Mouse (Mus musculus): ENCODE measurements around the gene Zcchc24.

The Zcchc24 gene

DNA sequence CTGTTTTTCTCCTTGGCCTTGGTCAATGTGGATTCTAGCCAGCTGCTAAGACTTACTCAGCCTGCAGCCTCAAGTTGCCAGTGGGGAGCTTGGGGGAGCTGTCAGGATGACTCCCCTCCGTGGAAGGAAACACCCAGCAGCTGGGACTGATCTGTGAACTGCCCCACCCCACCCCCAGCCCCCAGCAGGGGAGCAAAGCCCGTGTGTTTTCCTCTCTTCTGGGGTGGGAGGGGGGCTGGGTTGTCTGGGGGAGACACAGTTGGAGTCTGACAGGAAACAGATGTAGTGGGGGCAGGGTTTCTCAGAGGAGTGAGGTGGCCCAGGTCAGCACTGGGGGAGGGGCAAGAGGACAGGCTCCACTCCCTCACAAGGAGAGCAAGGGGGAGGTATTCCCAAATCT lies 50.4 kb downstream of the Zcchc24 start:
- DNase-seq (ENCODE audit: low read depth): no peak

- DNase-seq (ENCODE audit: low read depth): no peak
Observed at GRCm38 (mm10) chr14:25717718-25718117, 51.1 kb downstream of the Zcchc24 start.

DNA sequence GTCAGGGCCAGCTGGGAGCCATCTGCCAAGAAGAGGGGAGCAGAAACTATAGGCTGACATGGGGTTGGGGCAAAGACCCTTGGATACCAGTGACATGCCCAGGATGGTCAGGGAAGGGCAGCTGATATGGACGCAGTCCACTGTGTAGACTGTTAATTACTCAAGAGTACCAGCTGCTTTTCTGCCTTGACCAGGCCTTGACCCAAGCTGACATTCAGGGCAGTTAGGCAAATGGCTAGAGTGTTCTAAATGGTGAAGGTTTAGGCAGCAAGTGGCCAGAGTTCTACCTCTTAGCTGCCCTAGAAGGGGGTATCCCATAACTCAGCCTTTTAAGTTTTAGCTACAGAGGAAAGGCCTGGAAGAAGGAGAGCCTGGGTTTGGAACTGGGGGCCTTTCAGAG lies 52.3 kb downstream of the Zcchc24 start:
- DNase-seq (ENCODE audit: low read depth): no peak

GRCm38 (mm10) chr14:25713443-25713842 lies 55.4 kb downstream of the Zcchc24 start:
- no peak for DNase-seq (ENCODE audit: low read depth)

GRCm38 (mm10) chr14:25711602-25712001 lies 57.2 kb downstream of the Zcchc24 start:
- no peak for DNase-seq (ENCODE audit: low read depth)

- DNase-seq (ENCODE audit: low read depth): no peak
Observed at GRCm38 (mm10) chr14:25711177-25711576, 57.7 kb downstream of the Zcchc24 start.

- DNase-seq (ENCODE audit: low read depth): no peak
Observed at GRCm38 (mm10) chr14:25710681-25711080, 58.2 kb downstream of the Zcchc24 start.

GRCm38 (mm10) chr14:25710073-25710472 lies 58.8 kb downstream of the Zcchc24 start:
- DNase-seq (ENCODE audit: low read depth): peak; percentile 24

- no peak for DNase-seq (ENCODE audit: low read depth)
Observed at GRCm38 (mm10) chr14:25708917-25709316, 59.9 kb downstream of the Zcchc24 start.

DNA sequence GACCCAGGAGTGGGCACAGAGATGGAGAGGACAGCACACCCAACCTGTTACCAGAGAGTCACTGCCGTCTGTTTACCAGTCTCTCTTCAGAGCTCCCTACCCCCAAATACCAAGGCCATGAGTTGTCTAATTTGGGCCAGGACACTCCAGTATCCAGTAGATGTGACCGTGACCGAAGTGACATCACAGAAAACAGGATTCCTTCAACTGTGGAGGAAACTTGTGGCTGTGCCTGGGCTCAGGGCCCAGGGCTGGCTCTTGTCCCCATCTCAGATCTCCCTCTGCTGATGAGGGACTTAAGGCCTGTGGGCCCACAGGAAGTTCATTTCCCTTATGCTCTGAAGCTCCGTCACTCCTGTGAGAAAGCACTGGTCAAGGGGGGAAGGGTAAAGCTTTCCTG lies 60.4 kb downstream of the Zcchc24 start:
- no peak for DNase-seq (ENCODE audit: low read depth)

- no peak for DNase-seq (ENCODE audit: low read depth)
Observed at GRCm38 (mm10) chr14:25707691-25708181, 61.1 kb downstream of the Zcchc24 start.

DNA sequence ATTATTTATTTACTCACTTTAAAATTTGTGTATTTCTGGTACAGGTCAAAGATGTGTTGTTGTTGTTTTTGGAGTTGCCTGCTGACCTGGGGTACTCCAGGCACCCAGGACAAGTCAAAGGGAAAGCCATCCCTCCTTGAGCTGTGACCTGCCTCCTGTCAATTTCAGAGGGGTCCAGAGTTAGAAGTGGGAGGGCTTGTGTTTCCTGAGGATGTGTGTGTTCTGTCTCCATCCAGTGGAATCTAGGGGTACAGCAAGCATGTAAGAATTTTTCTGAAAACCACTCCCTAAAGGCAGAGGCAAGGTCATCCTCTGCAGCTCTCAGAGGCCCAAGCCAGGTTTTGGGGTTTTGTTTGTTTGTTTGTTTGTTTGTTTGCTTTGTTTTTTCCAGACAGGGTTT lies 66.9 kb downstream of the Zcchc24 start:
- DNase-seq (ENCODE audit: low read depth): peak; percentile 31

DNA sequence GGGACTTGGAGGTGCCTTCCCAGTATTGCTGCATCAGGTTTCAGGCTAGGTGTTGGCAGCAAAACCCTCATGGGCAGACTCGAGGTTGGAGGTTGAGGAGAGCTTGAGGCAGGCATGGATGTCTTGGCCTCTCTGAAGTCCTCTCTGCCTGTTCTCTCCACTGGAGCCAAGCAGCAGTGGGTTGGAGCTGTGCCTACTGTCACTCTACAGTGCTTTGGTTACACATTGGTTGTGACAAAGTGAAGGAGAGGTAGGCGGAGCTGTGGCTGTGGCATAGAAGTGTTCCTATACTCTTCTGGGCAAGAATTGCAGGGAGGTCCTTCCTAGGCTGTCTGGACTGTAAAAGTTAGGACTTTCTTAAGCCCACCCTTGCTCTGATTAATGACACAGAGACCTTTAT lies 72.5 kb downstream of the Zcchc24 start:
- no peak for DNase-seq (ENCODE audit: low read depth)

- peak; percentile 29 for DNase-seq (ENCODE audit: low read depth)
Observed at GRCm38 (mm10) chr14:25695059-25695458, 73.8 kb downstream of the Zcchc24 start.

DNA sequence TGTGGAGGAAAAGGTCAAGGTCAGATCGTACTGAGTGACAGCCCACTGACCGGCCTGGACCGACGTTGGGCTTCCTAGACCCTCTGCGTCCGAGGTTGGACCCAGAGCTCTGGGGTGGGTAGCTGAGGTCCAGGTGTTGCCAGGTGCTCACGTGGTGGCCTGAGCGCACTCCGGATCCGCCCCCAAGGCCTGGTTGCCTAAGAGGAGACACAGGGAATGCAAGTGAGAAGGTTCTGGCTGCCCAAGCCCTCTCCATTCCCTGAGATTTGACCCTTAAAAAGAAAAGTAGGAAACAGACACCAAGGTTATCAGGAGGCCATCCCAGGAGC lies 74.3 kb downstream of the Zcchc24 start:
- DNase-seq (ENCODE audit: low read depth): peak; percentile 3

GRCm38 (mm10) chr14:25693888-25694568 lies 74.8 kb downstream of the Zcchc24 start, which contains the start of gene Ppif:
Ppif (plus strand) TSS chr14:25694154.
- DNase-seq (ENCODE audit: low read depth): peak; percentile 88

DNA sequence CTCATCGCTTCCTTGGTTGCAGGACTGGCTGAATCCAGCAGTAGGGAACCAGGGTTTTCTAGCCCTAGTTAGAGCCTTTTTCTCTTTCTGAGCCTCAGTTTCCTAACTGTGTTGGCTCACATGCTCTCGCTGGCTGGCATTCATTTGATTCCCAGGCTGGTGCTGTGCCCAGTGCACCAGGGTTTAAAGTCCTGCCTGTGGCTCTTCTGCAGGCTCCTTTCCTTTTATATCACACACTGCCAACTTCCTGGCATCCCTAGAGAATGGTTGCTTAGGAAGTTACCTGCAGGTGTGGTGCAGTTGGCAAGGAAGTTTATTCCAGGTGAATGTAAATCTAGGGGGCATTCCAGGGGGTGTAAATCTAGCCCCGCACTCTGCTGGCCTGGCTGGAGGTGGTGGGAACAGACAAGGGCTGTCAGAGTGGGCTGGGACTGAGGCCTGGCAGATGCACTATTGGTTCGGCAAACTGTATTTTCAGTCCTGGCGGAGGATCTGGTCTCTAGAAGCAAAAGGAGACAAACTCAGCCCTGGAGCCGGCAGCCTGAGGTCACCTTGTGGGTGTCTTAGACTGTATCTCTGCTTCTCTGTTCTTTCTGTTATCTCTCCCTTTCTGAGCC lies 75.5 kb downstream of the Zcchc24 start:
- no peak for DNase-seq (ENCODE audit: low read depth)

- no peak for DNase-seq (ENCODE audit: low read depth)
Observed at GRCm38 (mm10) chr14:25686983-25687901, 81.6 kb downstream of the Zcchc24 start.

DNA sequence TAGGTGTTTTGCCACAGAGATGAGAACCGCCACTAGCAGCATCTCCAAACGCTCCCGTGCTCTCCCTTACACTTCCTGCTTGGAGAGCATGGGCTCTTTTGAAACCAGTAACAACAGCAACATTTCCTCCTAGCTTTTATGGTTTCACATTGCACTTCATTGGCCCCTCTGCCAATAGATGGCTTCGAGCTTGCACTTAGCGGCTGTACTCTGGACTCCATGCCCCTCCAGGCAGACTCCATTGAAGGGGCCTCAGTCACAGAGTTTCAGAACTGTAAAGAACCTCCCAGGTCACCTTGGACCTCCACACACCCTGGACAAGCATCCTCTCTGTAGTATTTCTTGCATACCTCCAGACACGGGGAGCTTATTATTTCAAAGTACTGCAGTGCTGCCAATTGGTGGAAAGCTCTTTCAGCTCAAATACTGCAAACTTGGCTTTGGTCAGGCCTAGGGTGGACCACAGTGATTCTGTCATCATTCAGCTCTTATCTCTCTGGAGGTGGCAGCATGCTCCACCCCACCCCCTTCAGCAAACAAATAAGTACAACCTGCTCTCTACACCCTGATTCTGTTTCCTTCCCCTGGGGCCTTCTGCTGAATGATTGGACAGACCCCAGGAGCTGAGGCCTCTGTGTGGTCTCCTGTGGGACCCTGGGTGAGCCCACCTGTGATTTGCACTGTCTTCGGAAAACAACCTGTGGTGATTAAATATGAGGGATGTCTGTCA lies 82.5 kb downstream of the Zcchc24 start:
- no peak for DNase-seq (ENCODE audit: low read depth)

GRCm38 (mm10) chr14:25682020-25682419 lies 86.8 kb downstream of the Zcchc24 start:
- DNase-seq (ENCODE audit: low read depth): no peak

GRCm38 (mm10) chr14:25679625-25680024 lies 89.2 kb downstream of the Zcchc24 start:
- no peak for DNase-seq (ENCODE audit: low read depth)

GRCm38 (mm10) chr14:25667587-25667986 lies 101.3 kb downstream of the Zcchc24 start:
- DNase-seq (ENCODE audit: low read depth): peak; percentile 32

Data from c-Kit-positive CD71-positive TER-119-negative erythroid progenitor cells, embryonic 14.5 days (primary cell).